Mouse (Mus musculus) ES-Bruce4 (cell line): ENCODE data around the gene Aoc2.

Experiments
- CTCF ChIP-seq: IDR thresholded peaks from one replicate; pipeline ENCODE4 v1.8.1; 2011; ENCODE audit warnings: low read depth, low read length
- EP300 ChIP-seq: IDR thresholded peaks from 2 replicates; pipeline ENCODE4 v1.6.1; 2011; ENCODE audit warnings: low read depth, low read length; ENCODE audit not compliant: insufficient read depth
- POLR2A ChIP-seq: IDR thresholded peaks from one replicate; pipeline ENCODE4 v1.8.1; 2011; ENCODE audit warnings: low read length; ENCODE audit not compliant: insufficient read depth

DNA sequence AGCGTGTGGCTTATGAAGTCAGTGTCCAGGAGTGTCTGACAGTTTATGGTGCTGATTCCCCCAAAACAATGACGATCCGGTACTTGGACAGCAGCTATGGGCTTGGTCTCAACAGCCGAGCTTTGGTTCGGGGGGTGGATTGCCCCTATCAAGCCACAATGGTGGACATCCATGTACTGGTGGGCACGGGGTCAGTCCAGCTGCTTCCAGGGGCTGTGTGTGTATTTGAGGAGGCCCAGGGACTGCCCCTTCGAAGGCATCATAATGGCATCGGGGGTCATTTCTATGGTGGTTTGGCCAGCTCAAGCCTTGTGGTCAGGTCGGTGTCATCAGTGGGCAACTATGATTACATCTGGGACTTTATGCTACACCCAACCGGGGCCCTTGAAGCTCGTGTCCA is 1.3 kb downstream of the Aoc2 start:
- TF ChIP-seq CTCF (no peak), POLR2A (no peak), EP300 (no peak)
